Mouse (Mus musculus): ENCODE data around the gene Nox1.

Nox1 gene

GRCm38 (mm10) chrX:134116417-134116816, 105.3 kb downstream of the Nox1 start:
- no peak for DNase-seq

GRCm38 (mm10) chrX:134111767-134112166, 110.0 kb downstream of the Nox1 start:
- DNase-seq = no peak

- no peak for DNase-seq
Measured at GRCm38 (mm10) chrX:134102641-134103040, 119.1 kb downstream of the Nox1 start.

- DNase-seq = no peak
Measured at GRCm38 (mm10) chrX:134085453-134085852, 136.3 kb downstream of the Nox1 start.

GRCm38 (mm10) chrX:134059764-134060163, 162.0 kb downstream of the Nox1 start:
- no peak for DNase-seq

- DNase-seq = peak; percentile 93
Measured at GRCm38 (mm10) chrX:134058987-134059712, 162.6 kb downstream of the Nox1 start, which contains the start of gene Cstf2. Gene Cstf2, plus strand, starts transcription at chrX:134059187.

GRCm38 (mm10) chrX:134058040-134058875, 163.5 kb downstream of the Nox1 start:
- no peak for DNase-seq

GRCm38 (mm10) chrX:134056897-134057296, 164.9 kb downstream of the Nox1 start:
- DNase-seq = no peak

GRCm38 (mm10) chrX:134048994-134049393, 172.8 kb downstream of the Nox1 start:
- no peak for DNase-seq
